Mouse (Mus musculus) Patski (cell line): ENCODE measurements around the gene Ugt1a6b. TPM values are rescaled to one million over a fixed set of nuclear protein-coding genes. Genes with fewer than 3 reads are reported as not detected.
"Not testable (repeated sequence)": the region's sequence is repeated elsewhere in the genome, so short reads cannot be mapped to it uniquely, and the experiment has no call there.

ENCODE experiments used
- ATAC-seq: fragments of 100-300 bp; one replicate; pipeline ENCODE4 v1.8.0; 2021
- CTCF ChIA-PET: fragments of 350-600 bp; sonication (Branson Sonifier 250); formaldehyde crosslinking; loops from one replicate; lab custom pipeline; 2022; ENCODE audit warnings: inconsistent platforms; lab: Charles Lee
- POLR2A ChIA-PET: fragments of 350-600 bp; sonication (Branson Sonifier 250); formaldehyde crosslinking; loops from one replicate; lab custom pipeline; 2022; ENCODE audit warnings: antibody characterized with exemption, inconsistent platforms; lab: Charles Lee
- DNase-seq: peaks from one replicate; pipeline ENCODE4 v3.0.0-alpha.2; 2011; ENCODE audit warnings: low read depth, low spot score
- H3K27me3 ChIP-seq: fragments of 371-371 bp; one replicate; pipeline ENCODE4 v1.5.1; 2021
- CTCF ChIP-seq: fragments of 100-300 bp; IDR thresholded peaks from one replicate; pipeline ENCODE4 v1.5.1; 2021
- in situ Hi-C: fragments of 300-500 bp; cut with MboI; formaldehyde crosslinking; loops from 3 replicates; pipeline ENCODE4 v1.11.1; 2018; ENCODE audit warnings: low pct_unique_long_range_greater_than_20kb, mixed read lengths
- polyA plus RNA-seq: library from polyadenylated mRNA; unstranded; gene quantifications from one replicate; pipeline ENCODE4 v1.2.3, GENCODE M21; 2021

The Ugt1a6b gene
- polyA plus RNA-seq, 1 experiment from 2014 or later, result 4.2 TPM

GRCm38 (mm10) chr1:88215466-88216380, 112.7 kb downstream of the Ugt1a6b start:
- H3K27me3 ChIP-seq, result no peaks in the 10 kb centered on the region
- DNase-seq (no peak), ATAC-seq (no peak)
- in situ Hi-C loops, result no loop called here
- POLR2A ChIA-PET, result no interaction called here
- CTCF ChIA-PET, result interaction anchor here (0.9 to 2.3 kb wide), 3 partner anchors 20 to 62 kb away, joined by 3 to 6 read pairs (median 3); partner anchors contain the start of genes Hjurp and Trpm8
- TF ChIP-seq CTCF, result no peak

- ATAC-seq (no peak), DNase-seq (no peak)
- ChIA-PET POLR2A (no interaction called here), CTCF (interaction anchor here (2.4 kb wide), 1 partner anchor 8 kb away, joined by 5 read pairs; no protein-coding TSS in a partner anchor)
- no peak for TF ChIP-seq CTCF
- H3K27me3 ChIP-seq, result no peaks in the 10 kb centered on the region
- in situ Hi-C loops, result no loop called here
Measured at GRCm38 (mm10) chr1:88216551-88216950, 113.5 kb downstream of the Ugt1a6b start.

DNA sequence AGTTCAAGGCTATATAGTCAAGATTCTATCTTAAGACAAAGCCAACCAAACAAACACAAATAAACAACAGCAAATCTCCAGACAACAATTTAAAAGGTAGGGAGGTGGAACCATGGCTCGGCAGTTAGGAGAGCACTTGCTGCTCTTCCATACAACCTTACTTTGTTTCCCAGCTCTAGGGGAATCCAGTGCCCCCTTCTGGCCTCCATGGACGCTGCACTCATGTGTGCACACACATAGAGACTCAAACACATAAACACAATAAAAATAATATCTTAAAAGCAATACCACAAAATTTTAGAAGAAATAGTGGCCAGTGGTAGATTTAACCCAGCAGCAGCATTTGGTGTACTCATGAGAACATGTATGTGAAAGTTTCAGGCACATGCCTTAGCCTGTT, 114.1 kb downstream of the Ugt1a6b start:
- no peak for ATAC-seq

GRCm38 (mm10) chr1:88217576-88217975, 114.5 kb downstream of the Ugt1a6b start:
- CTCF ChIA-PET, result interaction anchor here (2.4 kb wide), 1 partner anchor 9 kb away, joined by 5 read pairs; no protein-coding TSS in a partner anchor
- TF ChIP-seq CTCF, result no peak
- ATAC-seq, result no peak
- in situ Hi-C loops, result no loop called here
- H3K27me3 ChIP-seq, result no peaks in the 10 kb centered on the region
- DNase-seq, result no peak
- POLR2A ChIA-PET, result interaction anchor here (0.8 kb wide), 1 partner anchor 27 kb away, joined by 3 read pairs; no protein-coding TSS in a partner anchor

More for the DNA sequence above, 114.1 kb downstream of the Ugt1a6b start:
- no peaks in the 10 kb centered on the region for H3K27me3 ChIP-seq
- peak; percentile 49 for TF ChIP-seq CTCF
- ChIA-PET CTCF (interaction anchor here (2.4 kb wide), 1 partner anchor 9 kb away, joined by 5 read pairs; no protein-coding TSS in a partner anchor), POLR2A (interaction anchor here (0.8 kb wide), 1 partner anchor 27 kb away, joined by 3 read pairs; no protein-coding TSS in a partner anchor)
- in situ Hi-C loops, result no loop called here
- no peak for DNase-seq

GRCm38 (mm10) chr1:88218051-88218450, 115.0 kb downstream of the Ugt1a6b start:
- TF ChIP-seq CTCF, result no peak
- in situ Hi-C loops, result no loop called here
- no peak for ATAC-seq
- ChIA-PET CTCF (interaction anchor here (1.5 to 2.4 kb wide), 2 partner anchors 9 to 15 kb away, joined by 3 to 5 read pairs; no protein-coding TSS in a partner anchor), POLR2A (no interaction called here)
- no peak for DNase-seq
- H3K27me3 ChIP-seq, result no peaks in the 10 kb centered on the region

- ATAC-seq (no peak), DNase-seq (no peak)
- H3K27me3 ChIP-seq, result no peaks in the 10 kb centered on the region
- ChIA-PET CTCF (interaction anchor here (1.5 to 2.4 kb wide), 3 partner anchors 10 to 18 kb away, joined by 3 to 5 read pairs (median 3); no protein-coding TSS in a partner anchor), POLR2A (no interaction called here)
- in situ Hi-C loops, result no loop called here
- TF ChIP-seq CTCF, result no peak
Measured at GRCm38 (mm10) chr1:88218591-88218990, 115.5 kb downstream of the Ugt1a6b start.

- ChIA-PET POLR2A (interaction anchor here (0.9 kb wide), 1 partner anchor 15 kb away, joined by 3 read pairs; no protein-coding TSS in a partner anchor), CTCF (interaction anchor here (1.5 to 2.4 kb wide), 3 partner anchors 10 to 17 kb away, joined by 3 to 5 read pairs (median 3); no protein-coding TSS in a partner anchor)
- DNase-seq (no peak), ATAC-seq (no peak)
- no peak for TF ChIP-seq CTCF
- H3K27me3 ChIP-seq, result no peaks in the 10 kb centered on the region
- in situ Hi-C loops, result no loop called here
Measured at GRCm38 (mm10) chr1:88219054-88219453, 116.0 kb downstream of the Ugt1a6b start.

DNA sequence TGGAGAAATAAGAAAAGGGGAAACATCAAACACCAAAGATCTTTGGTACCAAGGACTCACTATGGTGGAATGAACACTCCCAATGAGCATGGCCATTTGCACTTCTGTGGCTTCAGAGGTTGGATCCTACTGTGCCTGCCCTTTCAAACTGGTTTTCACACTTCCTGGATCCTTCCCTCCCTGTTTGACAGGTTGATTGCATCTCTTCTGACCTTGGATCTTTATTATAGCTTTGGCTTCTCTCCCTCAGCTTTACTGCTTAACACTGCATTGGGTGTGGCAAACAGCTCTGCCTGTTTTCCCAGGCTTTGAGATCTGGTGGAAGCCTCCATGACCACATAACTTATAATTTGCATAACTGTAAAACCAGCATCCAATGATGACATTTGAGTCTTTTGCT, 117.3 kb downstream of the Ugt1a6b start:
- POLR2A ChIA-PET, result no interaction called here
- in situ Hi-C loops, result no loop called here
- DNase-seq, result no peak

GRCm38 (mm10) chr1:88222216-88222615, 119.2 kb downstream of the Ugt1a6b start:
- in situ Hi-C loops, result no loop called here
- DNase-seq (no peak), ATAC-seq (no peak)
- H3K27me3 ChIP-seq, result no peaks in the 10 kb centered on the region
- TF ChIP-seq CTCF, result no peak
- POLR2A ChIA-PET, result interaction anchor here (1.6 kb wide), 1 partner anchor 13 kb away, joined by 4 read pairs; no protein-coding TSS in a partner anchor
- CTCF ChIA-PET, result interaction anchor here (1.0 to 2.2 kb wide), 7 partner anchors 9 to 55 kb away, joined by 3 to 10 read pairs (median 3); partner anchors contain the start of genes Hjurp and Trpm8

More for the DNA sequence above, 117.3 kb downstream of the Ugt1a6b start:
- CTCF ChIA-PET, result interaction anchor here (2.2 kb wide), 1 partner anchor 57 kb away, joined by 8 read pairs; the partner anchor contains the start of genes Hjurp and Trpm8
- H3K27me3 ChIP-seq, result no peaks in the 10 kb centered on the region
- no peak for ATAC-seq
- no peak for TF ChIP-seq CTCF

- DNase-seq, ATAC-seq, H3K27me3 ChIP-seq, in situ Hi-C loops: not testable (repeated sequence)
- ChIA-PET POLR2A (interaction anchor here (1.6 kb wide), 1 partner anchor 14 kb away, joined by 4 read pairs; no protein-coding TSS in a partner anchor), CTCF (interaction anchor here (1.0 to 2.0 kb wide), 6 partner anchors 8 to 28 kb away, joined by 3 to 10 read pairs (median 3); no protein-coding TSS in a partner anchor)
Measured at GRCm38 (mm10) chr1:88223011-88223515, 120.0 kb downstream of the Ugt1a6b start.
